Mouse (Mus musculus) forebrain, embryonic 14.5 days (tissue): ENCODE data around the gene Klhl33. TPM values are rescaled to one million over a fixed set of nuclear protein-coding genes. Genes with fewer than 3 reads are reported as not detected.
"Not testable (repeated sequence)": the region's sequence is repeated elsewhere in the genome, so short reads cannot be mapped to it uniquely, and the experiment has no call there.

Experiments
- ATAC-seq: fragments of 200-750 bp; cut with Nextera tagmentation; 2 replicates; pipeline ENCODE4 v1.8.0; 2017; ENCODE audit warnings: mild to moderate bottlenecking, moderate library complexity
- DNase-seq: peaks from one replicate; pipeline ENCODE4 v3.0.0-alpha.2; 2015; ENCODE audit warnings: low spot score
- H3K27ac ChIP-seq: fragments of 300-500 bp; sonication (generic); 2 replicates; pipeline ENCODE4 v1.5.1; 2014; ENCODE audit warnings: low read depth, mild to moderate bottlenecking, control low read depth, low read length, moderate library complexity
- H3K27me3 ChIP-seq: fragments of 300-500 bp; sonication (generic); replicated peaks from 2 replicates; pipeline ENCODE4 v1.6.1; 2014; ENCODE audit warnings: low read length, control low read depth, mixed read lengths; ENCODE audit not compliant: control insufficient read depth, insufficient read depth
- H3K36me3 ChIP-seq: fragments of 300-500 bp; sonication (generic); 2 replicates; pipeline ENCODE4 v1.6.1; 2014; ENCODE audit warnings: low read length, control low read depth; ENCODE audit not compliant: control insufficient read depth, insufficient read depth
- H3K4me1 ChIP-seq: fragments of 300-500 bp; sonication (generic); 2 replicates; pipeline ENCODE4 v1.6.1; 2014; ENCODE audit warnings: antibody characterized with exemption, low read length, control low read depth; ENCODE audit not compliant: control insufficient read depth, insufficient read depth
- H3K4me2 ChIP-seq: fragments of 300-500 bp; sonication (generic); 2 replicates; pipeline ENCODE4 v1.6.1; 2014; ENCODE audit warnings: mild to moderate bottlenecking, control low read depth, low read length
- H3K4me3 ChIP-seq: fragments of 300-500 bp; sonication (generic); 2 replicates; pipeline ENCODE4 v1.5.1; 2014; ENCODE audit warnings: low read depth, low read length, control low read depth
- H3K9ac ChIP-seq: fragments of 300-500 bp; sonication (generic); 2 replicates; pipeline ENCODE4 v1.6.1; 2014; ENCODE audit warnings: mild to moderate bottlenecking, low read length, control low read depth, moderate library complexity
- H3K9me3 ChIP-seq: fragments of 300-500 bp; sonication (generic); replicated peaks from 2 replicates; pipeline ENCODE4 v1.6.1; 2016; ENCODE audit warnings: low read length, control low read depth, mixed read lengths; ENCODE audit not compliant: control insufficient read depth
- WGBS: fragments of 180-500 bp; shearing (Covaris S2); extraction: QIAGEN DNeasy Blood & Tissue Kit; methylation state at CpG from one replicate; pipeline ENCODE4 v1.1.7; 2014; 5-methylcytosine and 5-hydroxymethylcytosine counted together
- polyA plus RNA-seq: library from polyadenylated mRNA; unstranded; fragments of >200 nt; fragmentation: Nextera tagmentation; extraction: Ambion mirVana; gene quantifications from 2 replicates; pipeline ENCODE4 v1.2.1, GENCODE M21; 2014

Gene Klhl33
- polyA plus RNA-seq, 1 experiment from 2014 or later, result 0.36 TPM

GRCm38 (mm10) chr14:50870805-50871143 is 26.5 kb downstream of the Klhl33 start:
- Histone ChIP-seq H3K27me3 (no peaks in the 10 kb centered on the region), H3K4me2 (peak overlapping the region; percentile 54), H3K9ac (peak overlapping the region; percentile 50), H3K4me1 (peaks cover 3% of the 10 kb centered on the region; the same call in 1 of the 2 replicates), H3K27ac (no peak overlapping the region), H3K36me3 (no peaks in the 10 kb centered on the region), H3K4me3 (peak overlapping the region; percentile 31), H3K9me3 (no peaks in the 10 kb centered on the region)
- WGBS, result 44% methylated on average over 5 of the region's 5 CpGs
- no peak for DNase-seq
- ATAC-seq, result no peak

- H3K4me3 ChIP-seq, result peak within 1 kb of the TSS; percentile 31
- H3K4me1 ChIP-seq, result peaks cover 3% of the 10 kb centered on the region; the same call in 1 of the 2 replicates
- ATAC-seq (peak; percentile 89), DNase-seq (peak; percentile 32)
- H3K9ac ChIP-seq, result peak within 1 kb of the TSS; percentile 50
- H3K27me3 ChIP-seq, result no peaks in the 10 kb centered on the region
- WGBS, result 7% methylated on average over 32 of the region's 32 CpGs
- peak within 1 kb of the TSS; percentile 54 for H3K4me2 ChIP-seq
- no peaks in the 10 kb centered on the region for H3K36me3 ChIP-seq
- H3K9me3 ChIP-seq, result no peaks in the 10 kb centered on the region
- no peak within 1 kb of the TSS for H3K27ac ChIP-seq
These were observed 27.2 kb downstream of the Klhl33 start, which contains the start of gene Tep1 for GRCm38 (mm10) chr14:50869889-50870804. Tep1 (minus strand) TSS chr14:50870560.

GRCm38 (mm10) chr14:50868656-50869055 is 28.7 kb downstream of the Klhl33 start:
- no peak overlapping the region for H3K27ac ChIP-seq
- H3K9me3 ChIP-seq, result no peaks in the 10 kb centered on the region
- no peak overlapping the region for H3K4me2 ChIP-seq
- H3K27me3 ChIP-seq, result no peaks in the 10 kb centered on the region
- no peaks in the 10 kb centered on the region for H3K36me3 ChIP-seq
- 88% methylated on average over 5 of the region's 5 CpGs for WGBS
- H3K4me3 ChIP-seq, result no peak overlapping the region
- no peak for DNase-seq
- no peak overlapping the region for H3K9ac ChIP-seq
- ATAC-seq, result no peak
- peaks cover 3% of the 10 kb centered on the region; the same call in 1 of the 2 replicates for H3K4me1 ChIP-seq

GRCm38 (mm10) chr14:50868211-50868610 is 29.1 kb downstream of the Klhl33 start:
- H3K36me3 ChIP-seq, result no peaks in the 10 kb centered on the region
- no peak overlapping the region for H3K9ac ChIP-seq
- DNase-seq, result no peak
- H3K27me3 ChIP-seq, result no peaks in the 10 kb centered on the region
- H3K4me1 ChIP-seq, result peaks cover 3% of the 10 kb centered on the region; the same call in 1 of the 2 replicates
- no peak overlapping the region for H3K4me3 ChIP-seq
- H3K4me2 ChIP-seq, result no peak overlapping the region
- WGBS, result 83% methylated on average over 4 of the region's 4 CpGs
- no peak overlapping the region for H3K27ac ChIP-seq
- no peaks in the 10 kb centered on the region for H3K9me3 ChIP-seq
- no peak for ATAC-seq

GRCm38 (mm10) chr14:50866966-50867365 is 30.3 kb downstream of the Klhl33 start:
- DNase-seq, result no peak
- H3K9me3 ChIP-seq, result no peaks in the 10 kb centered on the region
- H3K4me1 ChIP-seq, result peaks cover 3% of the 10 kb centered on the region; the same call in 1 of the 2 replicates
- 98% methylated on average over 3 of the region's 3 CpGs for WGBS
- H3K9ac ChIP-seq, result no peak overlapping the region
- no peak overlapping the region for H3K27ac ChIP-seq
- no peaks in the 10 kb centered on the region for H3K36me3 ChIP-seq
- H3K4me2 ChIP-seq, result no peak overlapping the region
- H3K27me3 ChIP-seq, result no peaks in the 10 kb centered on the region
- no peak overlapping the region for H3K4me3 ChIP-seq
- no peak for ATAC-seq

- not testable (repeated sequence) for ATAC-seq
These were observed 32.3 kb downstream of the Klhl33 start for GRCm38 (mm10) chr14:50865005-50865404.

GRCm38 (mm10) chr14:50862641-50863040 is 34.7 kb downstream of the Klhl33 start:
- ATAC-seq, result no peak
- no peak overlapping the region for H3K4me2 ChIP-seq
- no peak overlapping the region for H3K27ac ChIP-seq
- no peak for DNase-seq
- H3K9ac ChIP-seq, result no peak overlapping the region
- H3K4me3 ChIP-seq, result no peak overlapping the region
- H3K4me1 ChIP-seq, result no peaks in the 10 kb centered on the region
- H3K9me3 ChIP-seq, result no peaks in the 10 kb centered on the region
- WGBS, result 93% methylated on average over 10 of the region's 10 CpGs
- H3K36me3 ChIP-seq, result no peaks in the 10 kb centered on the region
- H3K27me3 ChIP-seq, result no peaks in the 10 kb centered on the region

More at GRCm38 (mm10) chr14:50865005-50865404, 32.3 kb downstream of the Klhl33 start:
- H3K4me3 ChIP-seq, H3K36me3 ChIP-seq, DNase-seq, H3K27me3 ChIP-seq, H3K9me3 ChIP-seq, H3K27ac ChIP-seq, H3K4me2 ChIP-seq, H3K9ac ChIP-seq, H3K4me1 ChIP-seq: not testable (repeated sequence)

GRCm38 (mm10) chr14:50855788-50856187 is 41.5 kb downstream of the Klhl33 start:
- DNase-seq, result no peak
- Histone ChIP-seq H3K4me1 (no peaks in the 10 kb centered on the region), H3K9me3 (no peaks in the 10 kb centered on the region), H3K27ac (no peak overlapping the region), H3K36me3 (no peaks in the 10 kb centered on the region), H3K9ac (no peak overlapping the region), H3K4me2 (no peak overlapping the region), H3K27me3 (no peaks in the 10 kb centered on the region), H3K4me3 (no peak overlapping the region)
- WGBS, result 88% methylated on average over 5 of the region's 5 CpGs
- ATAC-seq, result no peak
